Mouse (Mus musculus) stomach, embryonic 16.5 days (tissue): ENCODE results near the gene Ttc27. TPM values are rescaled to one million over a fixed set of nuclear protein-coding genes. Genes with fewer than 3 reads are reported as not detected.

Source experiments
- ATAC-seq: fragments of 200-750 bp; cut with Nextera tagmentation; 2 replicates; pipeline ENCODE4 v1.8.0; 2017; ENCODE audit warnings: moderate number of reproducible peaks, moderate TSS enrichment; ENCODE audit not compliant: insufficient read depth, low FRiP score
- H3K27ac ChIP-seq: fragments of 300-500 bp; sonication (generic); 2 replicates; pipeline ENCODE4 v1.5.1; 2014; ENCODE audit warnings: low read length
- H3K27me3 ChIP-seq: fragments of 300-500 bp; sonication (generic); 2 replicates; pipeline ENCODE4 v1.6.1; 2014; ENCODE audit warnings: low read length, control low read depth, mixed read lengths; ENCODE audit not compliant: control insufficient read depth, insufficient read depth
- H3K36me3 ChIP-seq: fragments of 300-500 bp; sonication (generic); 2 replicates; pipeline ENCODE4 v1.6.1; 2014; ENCODE audit warnings: low read length; ENCODE audit not compliant: control insufficient read depth, insufficient read depth
- H3K4me1 ChIP-seq: fragments of 300-500 bp; sonication (generic); 2 replicates; pipeline ENCODE4 v1.6.1; 2014; ENCODE audit warnings: low read length, control low read depth, mixed read lengths; ENCODE audit not compliant: control insufficient read depth, insufficient read depth
- H3K4me2 ChIP-seq: fragments of 300-500 bp; sonication (generic); 2 replicates; pipeline ENCODE4 v1.6.1; 2014; ENCODE audit warnings: low read depth, low read length, mixed read lengths
- H3K4me3 ChIP-seq: fragments of 300-500 bp; sonication (generic); replicated peaks from 2 replicates; pipeline ENCODE4 v1.5.1; 2014; ENCODE audit warnings: mild to moderate bottlenecking, low read length
- H3K9ac ChIP-seq: fragments of 300-500 bp; sonication (generic); 2 replicates; pipeline ENCODE4 v1.6.1; 2014; ENCODE audit warnings: low read length
- H3K9me3 ChIP-seq: fragments of 300-500 bp; sonication (generic); replicated peaks from 2 replicates; pipeline ENCODE4 v1.6.1; 2016; ENCODE audit warnings: low read length, control low read depth; ENCODE audit not compliant: control insufficient read depth
- WGBS: fragments of 180-500 bp; shearing (Covaris S2); extraction: QIAGEN DNeasy Blood & Tissue Kit; methylation state at CpG from one replicate; pipeline ENCODE4 v1.1.7; 2014; 5-methylcytosine and 5-hydroxymethylcytosine counted together
- polyA plus RNA-seq: library from polyadenylated mRNA; unstranded; fragments of >200 nt; fragmentation: Nextera tagmentation; extraction: Ambion mirVana; gene quantifications from 2 replicates; pipeline ENCODE4 v1.2.1, GENCODE M21; 2015

Gene Ttc27
- 19.7 and 20.4 TPM in 2 replicates for polyA plus RNA-seq

DNA sequence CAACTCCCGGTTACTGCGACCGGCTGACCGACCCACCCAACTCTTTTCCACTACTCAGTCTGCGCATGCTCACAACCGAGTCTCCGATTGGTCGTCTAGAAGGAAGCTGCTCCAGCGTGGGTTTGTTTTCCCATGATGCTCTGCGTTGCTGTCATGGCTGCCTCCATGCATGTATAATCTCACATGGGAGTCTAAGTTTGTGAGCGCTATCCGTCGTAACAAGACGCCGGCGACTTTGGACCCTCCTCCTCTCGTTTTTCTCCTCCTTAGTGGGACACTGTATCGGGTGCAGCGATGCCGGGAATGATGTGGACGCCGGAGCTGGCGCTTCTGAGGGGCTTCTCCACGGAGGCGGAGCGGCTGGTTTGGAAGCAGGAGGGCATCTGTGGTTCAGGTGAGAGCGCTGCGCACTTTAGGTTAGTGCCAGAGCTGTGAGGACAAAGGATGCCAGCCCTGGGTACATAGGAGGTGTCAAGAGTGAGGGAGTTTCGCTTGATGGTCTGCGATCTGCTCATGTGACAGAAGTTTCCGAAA is at the start of gene Ttc27:
TSS of gene Ttc27 (plus strand) at position 115 of the 534 bp plus-strand sequence.
- Histone ChIP-seq H3K36me3 (0 out of 2 replicates have a peak, but pooled peaks cover 3% of the 10 kb centered on the region), H3K4me1 (peaks cover 4% of the 10 kb centered on the region), H3K4me3 (peak within 1 kb of the TSS; percentile 59), H3K9me3 (no peaks in the 10 kb centered on the region), H3K27me3 (no peaks in the 10 kb centered on the region), H3K27ac (peak within 1 kb of the TSS; percentile 70), H3K4me2 (peak within 1 kb of the TSS; percentile 90), H3K9ac (peak within 1 kb of the TSS; percentile 62)
- peak; percentile 96 for ATAC-seq
- WGBS: under 1% methylated on average over 31 of the region's 31 CpGs

DNA sequence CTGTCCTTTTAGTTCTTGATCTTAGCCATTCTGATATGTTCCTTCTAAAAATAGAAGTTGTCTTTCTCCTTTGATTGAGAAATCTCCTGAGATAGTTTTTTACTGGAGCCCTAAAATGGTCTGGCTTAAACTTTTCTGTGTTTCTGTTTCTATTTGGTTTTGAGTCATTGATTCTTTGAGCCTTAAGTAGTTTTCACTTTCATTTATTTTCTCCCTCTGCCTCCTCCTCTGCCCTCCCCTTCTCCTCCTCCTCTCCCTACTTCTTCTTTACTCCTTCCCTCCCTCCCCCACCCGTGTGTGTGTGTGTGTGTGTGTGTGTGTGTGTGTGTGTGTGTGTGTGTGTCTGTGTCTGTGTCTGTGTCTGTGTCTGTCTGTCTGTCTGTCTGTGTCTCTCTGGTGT is 49.5 kb upstream of the Ttc27 start:
- Histone ChIP-seq H3K27ac (no peak overlapping the region), H3K4me3 (no peak overlapping the region), H3K9ac (no peak overlapping the region), H3K36me3 (peaks cover 14% of the 10 kb centered on the region), H3K9me3 (no peaks in the 10 kb centered on the region), H3K4me1 (no peaks in the 10 kb centered on the region), H3K27me3 (no peaks in the 10 kb centered on the region), H3K4me2 (no peak overlapping the region)
- ATAC-seq: no peak
- 83% methylated on average over 1 of the region's 1 CpGs for WGBS

DNA sequence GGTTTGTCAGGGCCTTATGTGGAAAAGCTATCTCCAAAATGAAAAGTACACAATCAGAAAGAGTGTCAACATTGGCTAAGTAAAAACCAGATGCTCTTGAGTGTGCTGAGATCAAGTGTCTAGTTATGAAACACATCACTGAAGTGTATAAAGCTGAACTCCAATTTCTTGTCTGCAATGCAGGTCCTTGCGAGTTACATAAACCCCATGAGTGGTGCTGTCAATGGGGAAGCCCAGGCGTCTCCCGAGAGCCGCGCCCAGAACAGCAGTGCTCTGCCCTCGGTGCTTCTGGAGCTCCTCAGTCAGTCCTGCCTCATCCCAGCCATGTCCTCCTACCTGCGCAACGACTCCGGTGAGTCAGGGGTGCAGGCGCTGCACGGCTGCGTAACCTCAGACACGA is 47.5 kb upstream of the Ttc27 start:
- no peak for ATAC-seq
- Histone ChIP-seq H3K27me3 (no peaks in the 10 kb centered on the region), H3K4me2 (no peak overlapping the region), H3K9ac (no peak overlapping the region), H3K36me3 (peaks cover 7% of the 10 kb centered on the region; the same call in 1 of the 2 replicates), H3K4me1 (no peaks in the 10 kb centered on the region), H3K27ac (no peak overlapping the region), H3K9me3 (no peaks in the 10 kb centered on the region), H3K4me3 (no peak overlapping the region)
- WGBS: 91% methylated on average over 13 of the region's 13 CpGs

GRCm38 (mm10) chr17:74672446-74672845 is 45.1 kb upstream of the Ttc27 start:
- 81% methylated on average over 4 of the region's 4 CpGs for WGBS
- Histone ChIP-seq H3K9ac (no peak overlapping the region), H3K27me3 (no peaks in the 10 kb centered on the region), H3K9me3 (no peaks in the 10 kb centered on the region), H3K4me3 (no peak overlapping the region), H3K4me2 (no peak overlapping the region), H3K4me1 (no peaks in the 10 kb centered on the region), H3K27ac (no peak overlapping the region), H3K36me3 (peaks cover 7% of the 10 kb centered on the region; the same call in 1 of the 2 replicates)
- ATAC-seq: no peak

- Histone ChIP-seq H3K27ac (no peak overlapping the region), H3K9me3 (no peaks in the 10 kb centered on the region), H3K27me3 (no peaks in the 10 kb centered on the region), H3K4me1 (no peaks in the 10 kb centered on the region), H3K9ac (no peak overlapping the region), H3K4me2 (no peak overlapping the region), H3K4me3 (no peak overlapping the region), H3K36me3 (peaks cover 7% of the 10 kb centered on the region; the same call in 1 of the 2 replicates)
- no peak for ATAC-seq
Measured at GRCm38 (mm10) chr17:74673251-74673650, 44.3 kb upstream of the Ttc27 start.

DNA sequence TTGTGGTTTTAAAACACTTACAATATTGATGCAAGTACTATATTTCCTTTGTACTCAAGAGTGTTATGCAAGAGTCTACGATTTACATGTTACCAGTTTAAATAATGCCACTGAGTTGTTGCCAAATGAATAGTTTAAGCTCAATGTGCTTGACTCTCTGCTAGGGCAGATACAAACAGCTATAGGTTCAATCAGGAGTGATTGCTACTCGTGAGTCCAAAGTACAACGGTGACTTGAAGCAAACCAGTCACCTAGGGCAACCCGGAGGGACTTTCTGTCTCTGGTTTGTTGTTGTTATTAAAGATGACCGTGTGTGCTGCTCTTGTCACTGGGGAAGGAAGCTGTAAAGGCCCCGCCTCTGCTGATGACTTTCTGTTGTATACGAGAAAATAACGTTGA is 39.5 kb upstream of the Ttc27 start:
- H3K4me1 ChIP-seq: no peaks in the 10 kb centered on the region
- H3K9ac ChIP-seq: no peak overlapping the region
- no peak for ATAC-seq
- H3K27ac ChIP-seq: no peak overlapping the region
- H3K4me2 ChIP-seq: no peak overlapping the region
- no peak overlapping the region for H3K4me3 ChIP-seq
- 87% methylated on average over 8 of the region's 8 CpGs for WGBS
- H3K9me3 ChIP-seq: no peaks in the 10 kb centered on the region
- H3K36me3 ChIP-seq: 0 out of 2 replicates have a peak, but pooled peaks cover 3% of the 10 kb centered on the region
- H3K27me3 ChIP-seq: no peaks in the 10 kb centered on the region

DNA sequence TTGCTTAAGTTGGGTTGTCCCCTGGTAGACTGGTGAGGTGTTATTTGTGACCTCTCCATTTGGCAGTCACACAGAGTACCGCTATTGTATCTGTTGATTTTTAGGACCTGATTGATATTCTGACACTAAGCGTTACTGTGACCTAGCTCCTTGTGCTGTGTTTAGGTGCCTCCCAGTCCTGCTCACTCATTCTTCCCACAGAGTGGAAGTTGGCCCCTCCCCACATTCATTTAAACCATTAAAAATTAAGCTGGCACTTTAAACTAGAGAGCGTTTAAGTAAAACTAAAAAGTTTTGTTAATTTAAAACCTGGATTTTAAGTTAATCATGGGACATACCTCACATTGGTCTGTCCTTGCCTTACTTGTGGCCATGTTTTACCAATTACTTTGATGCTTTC is 32.6 kb upstream of the Ttc27 start:
- no peak for ATAC-seq
- 0 out of 2 replicates have a peak, but pooled peaks cover 3% of the 10 kb centered on the region for H3K36me3 ChIP-seq
- WGBS: 70% methylated on average over 3 of the region's 3 CpGs

GRCm38 (mm10) chr17:74688555-74688954 is 29.0 kb upstream of the Ttc27 start:
- 93% methylated on average over 2 of the region's 2 CpGs for WGBS
- ATAC-seq: no peak
- peaks cover 18% of the 10 kb centered on the region for H3K36me3 ChIP-seq

More for the DNA sequence above, 32.6 kb upstream of the Ttc27 start:
- Histone ChIP-seq H3K27me3 (no peaks in the 10 kb centered on the region), H3K4me3 (no peak overlapping the region), H3K9me3 (no peaks in the 10 kb centered on the region), H3K4me2 (no peak overlapping the region), H3K27ac (no peak overlapping the region), H3K9ac (no peak overlapping the region), H3K4me1 (no peaks in the 10 kb centered on the region)

DNA sequence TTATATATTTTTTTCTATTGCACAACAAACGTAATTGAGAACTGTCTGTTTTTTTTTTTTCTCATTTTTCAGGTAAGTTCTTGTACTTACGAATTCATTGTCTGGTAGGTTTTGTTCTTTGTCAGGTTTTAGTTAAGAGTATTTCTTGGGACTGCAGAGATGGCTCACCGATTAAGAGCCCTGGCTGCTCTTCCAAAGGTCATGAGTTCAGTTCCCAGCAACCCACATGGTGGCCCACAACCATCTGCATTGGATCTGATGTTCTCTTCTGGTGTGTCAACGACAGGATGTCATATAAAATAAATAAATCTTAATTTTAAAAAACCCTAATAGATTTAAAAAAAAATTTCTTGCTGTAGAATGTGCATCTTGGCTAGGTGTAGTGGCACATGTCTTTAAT is 28.1 kb upstream of the Ttc27 start:
- ATAC-seq: no peak
- peaks cover 18% of the 10 kb centered on the region for H3K36me3 ChIP-seq

More at GRCm38 (mm10) chr17:74688555-74688954, 29.0 kb upstream of the Ttc27 start:
- H3K4me2 ChIP-seq: no peak overlapping the region
- no peaks in the 10 kb centered on the region for H3K27me3 ChIP-seq
- no peaks in the 10 kb centered on the region for H3K4me1 ChIP-seq
- no peak overlapping the region for H3K27ac ChIP-seq
- no peaks in the 10 kb centered on the region for H3K9me3 ChIP-seq
- no peak overlapping the region for H3K9ac ChIP-seq
- H3K4me3 ChIP-seq: no peak overlapping the region

More for the DNA sequence above, 28.1 kb upstream of the Ttc27 start:
- no peak overlapping the region for H3K4me2 ChIP-seq
- no peak overlapping the region for H3K27ac ChIP-seq
- no peaks in the 10 kb centered on the region for H3K9me3 ChIP-seq
- H3K9ac ChIP-seq: no peak overlapping the region
- H3K4me1 ChIP-seq: no peaks in the 10 kb centered on the region
- WGBS: 85% methylated on average over 4 of the region's 4 CpGs
- H3K27me3 ChIP-seq: no peaks in the 10 kb centered on the region
- no peak overlapping the region for H3K4me3 ChIP-seq
